Mouse (Mus musculus): ENCODE measurements around the gene 4930562C15Rik. TPM values are rescaled to one million over a fixed set of nuclear protein-coding genes. Genes with fewer than 3 reads are reported as not detected.

The 4930562C15Rik gene
- total and polyA plus RNA-seq, 3 experiments: 0.12 to 0.21 TPM; not detected in 1

DNA sequence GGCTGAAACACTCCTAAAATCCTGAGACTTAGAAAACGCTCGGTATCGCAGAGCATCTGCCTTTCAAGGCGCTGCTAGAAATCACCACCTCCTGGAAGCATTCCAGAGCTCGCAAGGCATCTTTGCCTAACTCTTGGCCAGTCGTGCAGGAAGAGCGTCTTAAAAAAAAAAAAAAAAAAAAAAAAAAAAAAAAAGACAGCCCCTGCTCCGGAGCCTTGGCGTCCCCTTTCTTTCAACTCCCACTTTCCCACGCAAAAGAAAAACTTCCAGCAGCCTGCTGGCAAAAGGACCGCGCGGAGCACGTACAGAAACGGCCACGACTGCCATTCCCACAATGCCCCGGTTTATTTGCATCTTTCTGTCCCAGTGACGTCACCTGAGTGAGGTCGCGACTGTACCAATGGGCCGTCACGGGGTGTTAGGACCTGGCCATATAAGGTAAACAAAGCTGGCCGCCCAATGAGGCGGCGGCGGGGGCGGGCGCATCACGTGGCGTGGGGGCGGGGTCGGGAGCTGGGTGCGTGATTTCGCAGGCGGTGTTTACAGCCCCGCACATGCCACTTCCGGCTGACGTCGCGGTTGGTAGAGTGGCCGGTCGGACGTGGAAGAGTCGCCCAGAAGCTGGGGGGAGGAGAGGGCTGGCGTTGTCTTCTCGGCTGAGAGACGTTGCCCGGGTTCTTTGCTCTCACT lies 45.1 kb downstream of the 4930562C15Rik start, which contains the start of gene Ubald1 (continued):
- TF ChIP-seq CHD2 (IDR thresholded peaks at IDR 0.05; ENCODE audit: low read length) (no peak), E2F4 (IDR thresholded peaks at IDR 0.05; ENCODE audit: borderline replicate concordance, low read depth, low read length) (no peak), UBTF (IDR thresholded peaks at IDR 0.05; ENCODE audit: borderline replicate concordance, insufficient read depth, low read depth, low read length) (no peak), USF1 (IDR thresholded peaks at IDR 0.05; ENCODE audit: low read depth, low read length) (peak; percentile 93), POLR2AphosphoS2 (IDR thresholded peaks at IDR 0.05; ENCODE audit: low read length) (peak; percentile 11), JUND (IDR thresholded peaks at IDR 0.05; ENCODE audit: low read depth, low read length) (no peak)

- peak overlapping the region; percentile 66 to 70; a peak in 2 of 4 replicates for H3K4me3 ChIP-seq (ENCODE audit: control insufficient read depth in 1 of 2, insufficient read depth in 1 of 2, low read depth in 2 of 2, low read length in 2 of 2)
- H3K36me3 ChIP-seq (ENCODE audit: control insufficient read depth in 1 of 2, insufficient read depth in 2 of 2, low read length in 2 of 2): peaks cover 0 to 10% of the 10 kb centered on the region in 2 experiments; a peak in 2 of 4 replicates
- DNase-seq (ENCODE audit: low read depth, low spot score): peak; percentile 23
- peaks cover 27% of the 10 kb centered on the region for H3K79me2 ChIP-seq (ENCODE audit: control insufficient read depth, insufficient read depth, low read length, poor library complexity)
- H3K27me3 ChIP-seq (ENCODE audit: control insufficient read depth in 1 of 2, insufficient read depth in 2 of 2, low read length in 2 of 2): no peaks in the 10 kb centered on the region
- no peaks in the 10 kb centered on the region for H3K9me3 ChIP-seq (replicated peaks; ENCODE audit: insufficient read depth, low read length)
- H3K4me1 ChIP-seq (ENCODE audit: control insufficient read depth in 1 of 2, insufficient read depth in 2 of 2, low read length in 2 of 2): peaks cover 2 to 28% of the 10 kb centered on the region in 2 experiments; a peak in 3 of 4 replicates
- TF ChIP-seq UBTF (IDR thresholded peaks at IDR 0.05; ENCODE audit: borderline replicate concordance, insufficient read depth, low read depth, low read length): no peak
- no peak for TF ChIP-seq TAL1 (IDR thresholded peaks at IDR 0.05; ENCODE audit: low read length)
- no peak for TF ChIP-seq MXI1 (IDR thresholded peaks at IDR 0.05; ENCODE audit: low read depth, low read length)
- TF ChIP-seq POLR2AphosphoS5 (IDR thresholded peaks at IDR 0.05; ENCODE audit: borderline replicate concordance, low read depth, low read length): no peak
- no peak for TF ChIP-seq ELF1 (IDR thresholded peaks at IDR 0.05; ENCODE audit: low read depth, low read length)
- TF ChIP-seq NELFE (IDR thresholded peaks at IDR 0.05; ENCODE audit: low read depth, low read length): no peak
- TF ChIP-seq GATA1 (IDR thresholded peaks at IDR 0.05; ENCODE audit: low read depth, low read length): no peak
- no peak for TF ChIP-seq CHD1 (IDR thresholded peaks at IDR 0.05; ENCODE audit: low read depth, low read length)
- no peak for TF ChIP-seq POLR2A (IDR thresholded peaks at IDR 0.05; ENCODE audit: control insufficient read depth in 1 of 2, insufficient read depth in 1 of 2, low read depth in 1 of 2, low read length in 2 of 2, poor library complexity in 1 of 2)
- no peak for TF ChIP-seq ZMIZ1 (IDR thresholded peaks at IDR 0.05; ENCODE audit: low read depth, low read length)
- no peak for TF ChIP-seq E2F4 (IDR thresholded peaks at IDR 0.05; ENCODE audit: borderline replicate concordance, low read depth, low read length)
- no peak for TF ChIP-seq RAD21 (IDR thresholded peaks at IDR 0.05; ENCODE audit: low read depth, low read length)
- no peak for TF ChIP-seq MAX (IDR thresholded peaks at IDR 0.05; ENCODE audit: low read length)
- no peak for TF ChIP-seq SMC3 (IDR thresholded peaks at IDR 0.05; ENCODE audit: low read depth, low read length)
- TF ChIP-seq TCF12 (IDR thresholded peaks at IDR 0.05; ENCODE audit: low read depth, low read length): no peak
- H3K9ac ChIP-seq (ENCODE audit: control insufficient read depth, low read depth, low read length, poor library complexity, severe bottlenecking): no peak overlapping the region
- no peak overlapping the region for H3K27ac ChIP-seq (ENCODE audit: control insufficient read depth, low read depth, low read length)
These were observed 46.5 kb downstream of the 4930562C15Rik start for GRCm38 (mm10) chr16:4881400-4882351.
